Mouse (Mus musculus) midbrain, embryonic 14.5 days (tissue): ENCODE measurements around the gene Dclk2. TPM values are rescaled to one million over a fixed set of nuclear protein-coding genes. Genes with fewer than 3 reads are reported as not detected.

Experiments used
- ATAC-seq: fragments of 200-750 bp; cut with Nextera tagmentation; 2 replicates; pipeline ENCODE4 v1.8.0; 2017; ENCODE audit warnings: moderate number of reproducible peaks, moderate library complexity; ENCODE audit not compliant: low FRiP score, low TSS enrichment
- DNase-seq: peaks from one replicate; pipeline ENCODE4 v3.0.0-alpha.2; 2015
- H3K27ac ChIP-seq: fragments of 300-500 bp; sonication (generic); replicated peaks from 2 replicates; pipeline ENCODE4 v1.5.1; 2014; ENCODE audit warnings: mild to moderate bottlenecking, low read depth, low read length, moderate library complexity
- H3K27me3 ChIP-seq: fragments of 300-500 bp; sonication (generic); 2 replicates; pipeline ENCODE4 v1.6.1; 2014; ENCODE audit warnings: low read length, control low read depth, mixed read lengths; ENCODE audit not compliant: control insufficient read depth, insufficient read depth
- H3K36me3 ChIP-seq: fragments of 300-500 bp; sonication (generic); 2 replicates; pipeline ENCODE4 v1.6.1; 2014; ENCODE audit warnings: low read length, control low read depth; ENCODE audit not compliant: control insufficient read depth, insufficient read depth
- H3K4me1 ChIP-seq: fragments of 300-500 bp; sonication (generic); 2 replicates; pipeline ENCODE4 v1.6.1; 2014; ENCODE audit warnings: mild to moderate bottlenecking, antibody characterized with exemption, low read length, control low read depth; ENCODE audit not compliant: control insufficient read depth, insufficient read depth
- H3K4me2 ChIP-seq: fragments of 300-500 bp; sonication (generic); 2 replicates; pipeline ENCODE4 v1.6.1; 2014; ENCODE audit warnings: mild to moderate bottlenecking, low read length, moderate library complexity
- H3K4me3 ChIP-seq: fragments of 300-500 bp; sonication (generic); replicated peaks from 2 replicates; pipeline ENCODE4 v1.5.1; 2014; ENCODE audit warnings: low read depth, low read length
- H3K9ac ChIP-seq: fragments of 300-500 bp; sonication (generic); replicated peaks from 2 replicates; pipeline ENCODE4 v1.6.1; 2014; ENCODE audit warnings: mild to moderate bottlenecking, low read length, moderate library complexity
- H3K9me3 ChIP-seq: fragments of 300-500 bp; sonication (generic); 2 replicates; pipeline ENCODE4 v1.6.1; 2016; ENCODE audit warnings: low read length, control low read depth, mixed read lengths; ENCODE audit not compliant: control insufficient read depth
- WGBS: fragments of 180-500 bp; shearing (Covaris S2); extraction: QIAGEN DNeasy Blood & Tissue Kit; methylation state at CpG from one replicate; pipeline ENCODE4 v1.1.7; 2014; 5-methylcytosine and 5-hydroxymethylcytosine counted together
- polyA plus RNA-seq: library from polyadenylated mRNA; unstranded; fragments of >200 nt; fragmentation: Nextera tagmentation; extraction: Ambion mirVana; gene quantifications from 2 replicates; pipeline ENCODE4 v1.2.1, GENCODE M21; 2014

Gene Dclk2
- polyA plus RNA-seq, 1 experiment from 2014 or later, result 91.1 TPM

DNA sequence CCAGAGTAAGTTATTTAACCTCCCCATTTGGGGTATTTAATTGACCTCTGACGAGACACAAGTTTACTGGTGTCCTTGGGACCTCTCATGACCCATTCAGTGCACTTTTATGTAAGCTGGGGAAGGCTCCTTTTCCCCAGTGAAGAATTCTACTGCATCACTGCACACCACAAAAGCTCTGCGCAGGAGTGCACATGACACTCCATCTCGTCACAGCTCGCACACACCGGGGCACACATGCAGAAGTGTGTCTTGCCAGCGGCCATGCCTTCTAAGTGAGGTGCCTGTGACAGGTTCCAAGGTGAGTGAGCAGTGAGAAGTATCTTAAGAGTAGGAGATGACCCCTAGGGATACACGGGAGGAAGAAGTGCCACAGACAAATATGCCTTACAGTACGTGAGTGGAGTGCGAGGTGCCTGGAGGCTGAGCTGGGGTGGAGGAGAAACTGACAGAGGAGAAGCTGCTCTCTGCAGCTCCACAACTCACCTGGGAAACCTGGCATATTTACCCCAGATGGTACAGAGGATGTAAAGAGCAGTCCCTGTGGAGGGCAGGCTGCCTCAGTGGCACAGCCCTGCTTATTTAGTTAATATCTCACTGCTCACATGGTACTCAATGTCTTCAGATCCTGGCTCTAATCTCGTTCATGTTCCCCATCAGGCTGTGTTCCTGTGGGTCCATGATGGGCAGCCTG is 58.3 kb downstream of the Dclk2 start:
- Histone ChIP-seq H3K4me3 (no peak overlapping the region), H3K4me1 (peaks cover 46% of the 10 kb centered on the region), H3K9me3 (no peaks in the 10 kb centered on the region), H3K27me3 (no peaks in the 10 kb centered on the region), H3K36me3 (no peaks in the 10 kb centered on the region), H3K4me2 (peak overlapping the region; percentile 39), H3K27ac (peak overlapping the region; percentile 83), H3K9ac (no peak overlapping the region)
- WGBS, result 59% methylated on average over 10 of the region's 10 CpGs
- peak; percentile 38; the same call in 1 of the 2 replicates for ATAC-seq
- DNase-seq, result no peak

DNA sequence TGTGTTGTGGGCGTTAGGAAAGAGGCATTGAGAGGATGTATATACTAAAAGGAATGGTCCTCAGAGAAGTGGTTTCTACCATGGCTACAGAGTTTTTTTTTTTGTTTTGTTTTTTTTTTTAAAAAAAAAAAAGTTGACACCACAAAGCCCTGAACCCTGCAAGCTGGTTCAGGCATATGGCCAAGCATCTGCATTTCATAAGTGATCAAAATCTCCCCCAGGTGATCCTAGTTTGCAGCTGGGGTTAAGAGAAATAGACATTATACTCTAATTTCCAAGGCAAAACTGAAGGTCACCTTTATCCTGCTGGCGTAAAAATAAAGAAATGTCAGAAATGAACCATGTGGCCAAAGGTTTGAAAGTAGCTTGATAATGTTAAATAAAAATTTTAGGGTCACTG is 60.9 kb downstream of the Dclk2 start:
- Histone ChIP-seq H3K27ac (no peak overlapping the region), H3K4me2 (no peak overlapping the region), H3K27me3 (no peaks in the 10 kb centered on the region), H3K9me3 (no peaks in the 10 kb centered on the region), H3K9ac (no peak overlapping the region), H3K4me3 (no peak overlapping the region), H3K4me1 (peaks cover 47% of the 10 kb centered on the region), H3K36me3 (no peaks in the 10 kb centered on the region)
- DNase-seq (no peak), ATAC-seq (no peak)
- WGBS, result 92% methylated on average over 2 of the region's 2 CpGs

DNA sequence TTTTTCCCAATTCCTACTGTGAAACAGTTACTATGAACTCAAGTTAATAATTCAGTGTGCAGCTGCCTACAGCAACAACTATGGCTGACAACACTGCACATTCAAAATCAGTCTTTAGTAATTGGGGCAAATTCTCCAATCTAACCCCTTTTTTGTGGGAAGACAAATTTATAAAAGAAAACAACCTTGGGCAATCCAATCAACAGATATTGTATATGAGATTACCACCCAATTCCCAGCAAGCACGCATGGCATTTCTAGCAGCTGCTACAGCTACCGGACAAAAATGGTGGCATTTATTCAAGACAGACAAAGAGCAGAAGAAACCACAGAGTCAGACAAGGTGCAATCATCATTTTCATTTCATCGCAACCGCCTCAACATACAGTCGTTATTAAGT is 62.0 kb downstream of the Dclk2 start:
- Histone ChIP-seq H3K4me3 (no peak overlapping the region), H3K9me3 (no peaks in the 10 kb centered on the region), H3K4me2 (no peak overlapping the region), H3K27me3 (no peaks in the 10 kb centered on the region), H3K27ac (no peak overlapping the region), H3K9ac (no peak overlapping the region), H3K4me1 (peaks cover 45% of the 10 kb centered on the region), H3K36me3 (no peaks in the 10 kb centered on the region)
- DNase-seq (no peak), ATAC-seq (no peak)
- 88% methylated on average over 5 of the region's 5 CpGs for WGBS

DNA sequence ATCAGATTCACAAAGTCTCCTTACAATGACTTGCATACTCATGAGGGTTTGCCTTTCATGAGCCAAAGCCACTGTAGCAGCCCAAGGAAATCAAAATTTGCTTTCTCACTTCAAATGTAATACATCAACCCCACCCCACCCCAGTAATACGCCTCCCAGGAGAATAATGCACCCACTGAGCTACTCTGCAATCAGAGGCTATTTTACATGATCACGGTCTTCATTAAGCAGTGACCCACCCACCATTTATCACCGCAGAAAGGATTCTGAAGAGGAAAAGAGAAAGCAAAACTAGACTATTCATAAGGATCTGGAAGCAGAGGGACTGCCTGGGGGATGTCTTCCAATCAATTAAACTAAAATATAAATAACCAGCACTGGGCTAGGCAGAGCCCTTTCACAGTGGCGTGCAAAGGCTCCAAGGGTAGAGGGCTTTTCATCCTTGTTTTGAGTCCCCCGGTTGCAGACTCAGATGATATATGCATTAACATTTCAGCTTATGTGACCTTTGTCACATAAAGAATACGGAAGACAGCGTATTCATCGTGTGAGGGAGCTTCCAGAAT is 62.7 kb downstream of the Dclk2 start:
- H3K4me3 ChIP-seq, result no peak overlapping the region
- H3K9ac ChIP-seq, result no peak overlapping the region
- DNase-seq (no peak), ATAC-seq (no peak)
- H3K4me2 ChIP-seq, result no peak overlapping the region
- H3K36me3 ChIP-seq, result no peaks in the 10 kb centered on the region
- peak overlapping the region; percentile 67 for H3K27ac ChIP-seq
- H3K4me1 ChIP-seq, result peaks cover 44% of the 10 kb centered on the region
- H3K27me3 ChIP-seq, result no peaks in the 10 kb centered on the region
- H3K9me3 ChIP-seq, result no peaks in the 10 kb centered on the region
- 52% methylated on average over 8 of the region's 8 CpGs for WGBS

DNA sequence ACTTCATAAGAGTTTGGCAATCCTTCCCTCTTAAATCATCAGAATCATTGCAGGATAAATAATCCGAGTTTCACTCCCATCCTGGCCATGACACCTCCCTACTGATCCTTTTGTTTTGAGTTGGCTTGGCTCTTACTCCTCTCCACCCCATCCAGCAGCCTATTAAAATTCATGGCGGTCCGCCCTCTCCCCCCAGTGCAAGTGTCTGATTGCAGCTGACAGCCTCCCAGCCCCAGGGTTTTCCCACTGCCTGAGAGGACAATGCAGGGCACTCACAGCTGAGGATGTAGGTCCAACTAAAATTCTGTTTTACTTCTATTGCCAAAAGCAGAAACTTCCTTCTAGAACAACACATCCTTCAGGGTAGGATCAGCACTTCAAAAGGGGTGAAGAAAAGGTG is 67.8 kb downstream of the Dclk2 start:
- Histone ChIP-seq H3K9me3 (no peaks in the 10 kb centered on the region), H3K4me1 (peaks cover 39% of the 10 kb centered on the region), H3K9ac (no peak overlapping the region), H3K4me2 (no peak overlapping the region), H3K4me3 (no peak overlapping the region), H3K27me3 (no peaks in the 10 kb centered on the region), H3K36me3 (no peaks in the 10 kb centered on the region), H3K27ac (peak overlapping the region; percentile 66)
- DNase-seq (no peak), ATAC-seq (peak; percentile 53)
- WGBS, result 12% methylated on average over 3 of the region's 3 CpGs

DNA sequence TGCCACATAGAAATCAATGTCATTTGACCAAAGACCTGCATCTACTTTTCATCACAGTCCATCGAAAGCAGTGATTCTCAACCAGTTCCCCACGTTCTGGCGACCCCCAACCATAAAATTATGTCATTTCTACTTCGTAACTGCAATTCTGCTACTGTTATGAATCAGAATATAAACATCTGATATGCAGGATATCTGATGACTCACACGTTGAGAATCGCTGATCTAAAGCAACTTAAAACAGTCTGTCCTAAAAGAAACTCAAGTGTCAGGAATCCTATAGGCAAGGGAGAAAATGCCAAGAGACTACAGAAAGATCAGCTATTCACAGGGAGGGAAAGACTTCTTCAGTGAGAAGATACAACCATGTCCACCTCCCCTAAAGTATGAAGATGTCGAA is 69.5 kb downstream of the Dclk2 start:
- ATAC-seq (no peak), DNase-seq (no peak)
- H3K27me3 ChIP-seq, result no peaks in the 10 kb centered on the region
- no peak overlapping the region for H3K4me2 ChIP-seq
- no peaks in the 10 kb centered on the region for H3K36me3 ChIP-seq
- H3K27ac ChIP-seq, result 0 out of 2 replicates have a peak overlapping the region, but pooled peaks have one; percentile 70
- peaks cover 36% of the 10 kb centered on the region for H3K4me1 ChIP-seq
- WGBS, result 94% methylated on average over 7 of the region's 7 CpGs
- no peak overlapping the region for H3K4me3 ChIP-seq
- H3K9ac ChIP-seq, result no peak overlapping the region
- H3K9me3 ChIP-seq, result no peaks in the 10 kb centered on the region

DNA sequence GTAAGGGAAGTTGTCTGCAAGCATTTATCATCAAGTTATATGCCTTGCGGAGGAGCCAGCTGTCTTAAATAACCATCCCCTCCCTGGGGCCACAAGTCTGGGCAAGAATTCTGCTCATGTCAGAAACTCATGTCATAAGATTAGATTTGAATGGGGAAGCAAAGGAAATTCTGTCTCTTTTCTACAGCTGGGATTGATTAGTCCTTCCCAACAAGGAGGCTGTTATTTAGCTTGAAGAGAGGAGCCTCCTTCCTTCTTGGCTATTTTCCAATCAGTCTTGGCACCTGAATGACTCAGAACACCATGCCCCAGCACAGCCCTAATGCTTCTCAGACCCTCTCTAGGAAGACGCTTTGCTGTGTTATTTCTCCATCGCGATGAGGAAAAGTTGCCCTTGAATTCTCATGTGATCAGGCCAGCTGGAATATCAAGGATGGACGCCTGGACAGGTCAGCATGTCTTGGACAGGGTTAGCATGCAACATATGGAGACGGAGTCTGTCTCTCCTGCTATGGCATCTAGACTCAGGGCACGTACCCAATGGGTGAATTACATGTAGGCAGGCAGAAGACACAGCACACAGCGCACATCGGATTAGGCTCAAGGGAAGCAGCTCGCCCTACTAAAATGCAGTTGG is 70.1 kb downstream of the Dclk2 start:
- DNase-seq (peak; percentile 59), ATAC-seq (no peak)
- no peak overlapping the region for H3K4me2 ChIP-seq
- H3K9ac ChIP-seq, result no peak overlapping the region
- H3K27ac ChIP-seq, result peak overlapping the region; percentile 70
- peaks cover 42% of the 10 kb centered on the region for H3K4me1 ChIP-seq
- H3K9me3 ChIP-seq, result no peaks in the 10 kb centered on the region
- H3K27me3 ChIP-seq, result no peaks in the 10 kb centered on the region
- WGBS, result 77% methylated on average over 10 of the region's 10 CpGs
- H3K4me3 ChIP-seq, result no peak overlapping the region
- H3K36me3 ChIP-seq, result no peaks in the 10 kb centered on the region

DNA sequence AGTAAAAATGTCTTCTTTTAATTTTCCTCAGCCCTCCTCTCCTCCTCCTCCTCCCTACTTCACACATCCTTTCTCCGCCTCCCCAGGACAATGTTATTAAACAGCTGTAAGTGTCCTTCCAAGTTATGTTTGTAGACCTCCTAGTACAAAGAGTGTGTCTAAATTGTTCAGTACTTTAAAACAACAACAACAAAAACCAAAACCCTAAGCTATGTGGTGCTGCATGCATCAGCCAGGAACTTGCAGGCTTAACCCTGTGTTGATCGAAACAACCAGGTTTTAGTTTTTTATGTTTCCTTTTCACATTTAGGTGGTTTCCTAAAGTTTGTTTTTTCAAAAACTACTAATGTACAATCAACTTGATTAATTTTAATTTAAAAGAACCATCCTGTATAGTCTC is 71.3 kb downstream of the Dclk2 start:
- Histone ChIP-seq H3K4me2 (no peak overlapping the region), H3K27ac (no peak overlapping the region), H3K27me3 (no peaks in the 10 kb centered on the region), H3K36me3 (no peaks in the 10 kb centered on the region), H3K4me1 (peaks cover 49% of the 10 kb centered on the region), H3K9me3 (no peaks in the 10 kb centered on the region), H3K9ac (no peak overlapping the region), H3K4me3 (no peak overlapping the region)
- DNase-seq, result no peak
- 87% methylated on average over 2 of the region's 2 CpGs for WGBS
- no peak for ATAC-seq

DNA sequence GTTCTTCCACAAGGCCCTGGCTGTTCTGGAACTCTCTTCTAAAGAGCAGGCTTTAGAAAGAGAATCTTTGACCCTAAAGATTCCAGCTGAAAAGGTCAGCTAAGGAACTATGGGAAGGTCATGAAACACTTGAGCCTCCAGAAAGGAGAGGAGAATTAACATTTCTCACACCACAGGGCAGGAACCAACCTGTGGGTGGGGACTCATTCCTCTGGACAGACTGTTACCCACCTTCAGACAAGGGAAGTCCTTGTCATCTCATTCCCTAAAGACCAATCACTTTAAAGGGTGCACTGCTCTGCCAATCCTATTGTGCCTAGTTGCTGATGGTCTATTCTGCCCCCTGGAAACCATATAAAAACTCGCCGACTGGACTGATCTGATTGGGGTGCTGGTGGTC is 73.1 kb downstream of the Dclk2 start:
- H3K9me3 ChIP-seq, result no peaks in the 10 kb centered on the region
- 60% methylated on average over 2 of the region's 2 CpGs for WGBS
- H3K36me3 ChIP-seq, result no peaks in the 10 kb centered on the region
- no peak overlapping the region for H3K9ac ChIP-seq
- peaks cover 50% of the 10 kb centered on the region for H3K4me1 ChIP-seq
- H3K4me2 ChIP-seq, result no peak overlapping the region
- H3K4me3 ChIP-seq, result no peak overlapping the region
- H3K27ac ChIP-seq, result no peak overlapping the region
- no peak for DNase-seq
- no peaks in the 10 kb centered on the region for H3K27me3 ChIP-seq
- ATAC-seq, result no peak
